Mouse (Mus musculus): ENCODE measurements around the gene Gm49333. TPM values are rescaled to one million over a fixed set of nuclear protein-coding genes. Genes with fewer than 3 reads are reported as not detected.

Gene Gm49333
- polyA plus RNA-seq, 2 experiments = 0.04 TPM; not detected in 1

- DNase-seq (ENCODE audit: low read depth in 3 of 3, low spot score in 3 of 3) (no peak), ATAC-seq (ENCODE audit: insufficient read depth) (no peak)
- under 1% methylated on average over 17 of the region's 17 CpGs for WGBS (ENCODE audit: insufficient replicate concordance)
- H3K27me3 ChIP-seq (ENCODE audit: control insufficient read depth, insufficient read depth, low read length) = peaks cover 63% of the 10 kb centered on the region
- H3K36me3 ChIP-seq (replicated peaks; ENCODE audit: control insufficient read depth, insufficient read depth, low read depth) = no peaks in the 10 kb centered on the region
- H3K27ac ChIP-seq = no peak overlapping the region
- H3K9ac ChIP-seq (replicated peaks) = no peak overlapping the region
- H3K4me2 ChIP-seq (ENCODE audit: low read depth) = peak overlapping the region; percentile 60
- no peaks in the 10 kb centered on the region for H3K9me3 ChIP-seq (ENCODE audit: control insufficient read depth, low read length)
- no peak for TF ChIP-seq CTCF (IDR thresholded peaks at IDR 0.05; ENCODE audit: low read depth)
- no peak for TF ChIP-seq EP300 (IDR thresholded peaks at IDR 0.05; ENCODE audit: low read depth)
- H3K4me3 ChIP-seq (ENCODE audit: insufficient read depth in 1 of 2, low read depth in 2 of 2, low read length in 2 of 2) = peak overlapping the region; percentile 26 to 39; a peak in 3 of 4 replicates
- H3K4me1 ChIP-seq (replicated peaks; ENCODE audit: control insufficient read depth in 2 of 2, insufficient read depth in 2 of 2, low read length in 1 of 2) = peaks cover 8 to 15% of the 10 kb centered on the region in 2 experiments
These were observed 20.8 kb upstream of the Gm49333 start for GRCm38 (mm10) chr16:20590680-20591038.

GRCm38 (mm10) chr16:20591076-20591705 is 20.2 kb upstream of the Gm49333 start:
- Histone ChIP-seq H3K27ac (no peak overlapping the region), H3K36me3 (replicated peaks; ENCODE audit: control insufficient read depth, insufficient read depth, low read depth) (no peaks in the 10 kb centered on the region), H3K27me3 (ENCODE audit: control insufficient read depth, insufficient read depth, low read length) (peaks cover 63% of the 10 kb centered on the region), H3K9ac (replicated peaks) (no peak overlapping the region), H3K9me3 (ENCODE audit: control insufficient read depth, low read length) (no peaks in the 10 kb centered on the region), H3K4me3 (ENCODE audit: insufficient read depth in 1 of 2, low read depth in 2 of 2, low read length in 2 of 2) (no peak overlapping the region; a peak in 1 of 4 replicates), H3K4me2 (ENCODE audit: low read depth) (peak overlapping the region; percentile 60), H3K4me1 (replicated peaks; ENCODE audit: control insufficient read depth in 2 of 2, insufficient read depth in 2 of 2, low read length in 1 of 2) (peaks cover 13 to 20% of the 10 kb centered on the region in 2 experiments)
- ATAC-seq (ENCODE audit: insufficient read depth) (no peak), DNase-seq (ENCODE audit: low read depth in 3 of 3, low spot score in 3 of 3) (no peak)
- 5% methylated on average over 48 of the region's 48 CpGs for WGBS (ENCODE audit: insufficient replicate concordance)
- TF ChIP-seq EP300 (IDR thresholded peaks at IDR 0.05; ENCODE audit: low read depth) (no peak), CTCF (IDR thresholded peaks at IDR 0.05; ENCODE audit: low read depth) (no peak)

- Histone ChIP-seq H3K36me3 (replicated peaks; ENCODE audit: control insufficient read depth, insufficient read depth, low read depth) (no peaks in the 10 kb centered on the region), H3K27me3 (ENCODE audit: control insufficient read depth, insufficient read depth, low read length) (peaks cover 38% of the 10 kb centered on the region), H3K9me3 (ENCODE audit: control insufficient read depth, low read length) (no peaks in the 10 kb centered on the region), H3K4me2 (ENCODE audit: low read depth) (peak overlapping the region; percentile 49), H3K27ac (peak overlapping the region; percentile 10; the same call in 1 of the 2 replicates), H3K4me3 (ENCODE audit: insufficient read depth in 1 of 2, low read depth in 2 of 2, low read length in 2 of 2) (no peak overlapping the region), H3K4me1 (replicated peaks; ENCODE audit: control insufficient read depth in 2 of 2, insufficient read depth in 2 of 2, low read length in 1 of 2) (peaks cover 14 to 19% of the 10 kb centered on the region in 2 experiments), H3K9ac (replicated peaks) (no peak overlapping the region)
- ATAC-seq (ENCODE audit: insufficient read depth) (peak; percentile 90), DNase-seq (ENCODE audit: low read depth in 3 of 3, low spot score in 3 of 3) (peak; percentile 44 to 59 (median 49))
- WGBS (ENCODE audit: insufficient replicate concordance) = 24% methylated on average over 7 of the region's 7 CpGs
- TF ChIP-seq CTCF (IDR thresholded peaks at IDR 0.05; ENCODE audit: low read depth) (0 out of 2 replicates have a peak, but pooled peaks have one; percentile 4), EP300 (IDR thresholded peaks at IDR 0.05; ENCODE audit: low read depth) (peak; percentile 84)
These were observed 16.2 kb upstream of the Gm49333 start for GRCm38 (mm10) chr16:20595060-20595673.

GRCm38 (mm10) chr16:20595737-20596136 is 15.7 kb upstream of the Gm49333 start:
- ATAC-seq (ENCODE audit: insufficient read depth) (peak; percentile 50; the same call in 1 of the 2 replicates), DNase-seq (ENCODE audit: low read depth in 3 of 3, low spot score in 3 of 3) (no peak)
- Histone ChIP-seq H3K9ac (replicated peaks) (no peak overlapping the region), H3K36me3 (replicated peaks; ENCODE audit: control insufficient read depth, insufficient read depth, low read depth) (no peaks in the 10 kb centered on the region), H3K27me3 (ENCODE audit: control insufficient read depth, insufficient read depth, low read length) (peaks cover 33% of the 10 kb centered on the region), H3K4me2 (ENCODE audit: low read depth) (peak overlapping the region; percentile 49), H3K9me3 (ENCODE audit: control insufficient read depth, low read length) (no peaks in the 10 kb centered on the region), H3K4me1 (replicated peaks; ENCODE audit: control insufficient read depth in 2 of 2, insufficient read depth in 2 of 2, low read length in 1 of 2) (peaks cover 12 to 15% of the 10 kb centered on the region in 2 experiments), H3K4me3 (ENCODE audit: insufficient read depth in 1 of 2, low read depth in 2 of 2, low read length in 2 of 2) (no peak overlapping the region), H3K27ac (no peak overlapping the region; the same call in 1 of the 2 replicates)
- 35% methylated on average over 4 of the region's 4 CpGs for WGBS (ENCODE audit: insufficient replicate concordance)
- peak; percentile 36 for TF ChIP-seq EP300 (IDR thresholded peaks at IDR 0.05; ENCODE audit: low read depth)
- TF ChIP-seq CTCF (IDR thresholded peaks at IDR 0.05; ENCODE audit: low read depth) = no peak

- Histone ChIP-seq H3K9ac (replicated peaks) (no peak overlapping the region), H3K27ac (no peak overlapping the region), H3K36me3 (replicated peaks; ENCODE audit: control insufficient read depth, insufficient read depth, low read depth) (no peaks in the 10 kb centered on the region), H3K4me2 (ENCODE audit: low read depth) (no peak overlapping the region), H3K4me3 (ENCODE audit: insufficient read depth in 1 of 2, low read depth in 2 of 2, low read length in 2 of 2) (no peak overlapping the region), H3K4me1 (replicated peaks; ENCODE audit: control insufficient read depth in 2 of 2, insufficient read depth in 2 of 2, low read length in 1 of 2) (peaks cover 12 to 15% of the 10 kb centered on the region in 2 experiments), H3K9me3 (ENCODE audit: control insufficient read depth, low read length) (no peaks in the 10 kb centered on the region), H3K27me3 (ENCODE audit: control insufficient read depth, insufficient read depth, low read length) (peaks cover 21% of the 10 kb centered on the region)
- whole genome bisulfite sequencing (ENCODE audit: insufficient replicate concordance) = 39% methylated on average over 7 of the region's 7 CpGs
- ATAC-seq (ENCODE audit: insufficient read depth) = no peak
- DNase-seq (ENCODE audit: low read depth in 3 of 3, low spot score in 3 of 3) = no peak
- TF ChIP-seq CTCF (IDR thresholded peaks at IDR 0.05; ENCODE audit: low read depth) = no peak
- TF ChIP-seq EP300 (IDR thresholded peaks at IDR 0.05; ENCODE audit: low read depth) = no peak
These were observed 14.5 kb upstream of the Gm49333 start for GRCm38 (mm10) chr16:20596687-20597441.

All from liver, embryonic 14.5 days (tissue).